21 mouse cellular contexts compared by ENCODE assay signal in genomic region chr16:93180213-93180612, GRCm38 (mm10).
"Had no signal": no experiment of that assay in that cellular context is flagged by ENCODE, and none has a peak within 500 bp of the region (broad histone marks: within the 10 kb centered on the region; RNA-seq: fewer than 3 reads in every experiment).

No protein-coding gene starts in this region.

- DNase-seq: kidney, adult 8-10 months; kidney, postnatal 10 days; kidney, postnatal 36 days; layer of hippocampus, postnatal 36 days; liver, embryonic 13.5 days; lung, adult 2 months; lung, postnatal 14 days; lung, postnatal 4 days; right cerebral cortex, adult 18-20 months; right cerebral cortex, postnatal 14 days; spleen, adult 18-20 months; thymus, postnatal 36 days had no signal

- ATAC-seq: midbrain, embryonic 13.5 days; midbrain, embryonic 16.5 days had no signal

- H3K4me2 ChIP-seq: kidney, embryonic 15.5 days; liver, embryonic 13.5 days; midbrain, embryonic 13.5 days; neural tube, embryonic 13.5 days; stomach, embryonic 15.5 days had no signal

- H3K9ac ChIP-seq: kidney, embryonic 15.5 days; liver, embryonic 13.5 days; midbrain, embryonic 13.5 days; neural tube, embryonic 13.5 days; stomach, embryonic 15.5 days had no signal

- H3K27ac ChIP-seq: kidney, embryonic 15.5 days; left cerebral cortex, adult 2 months; liver, embryonic 13.5 days; midbrain, embryonic 10.5 days; midbrain, embryonic 13.5 days; neural tube, embryonic 13.5 days; stomach, embryonic 15.5 days had no signal

- H3K27me3 ChIP-seq: kidney, embryonic 15.5 days; megakaryocyte, embryonic 14.5 days; midbrain, embryonic 13.5 days; neural tube, embryonic 13.5 days; stomach, embryonic 15.5 days had no signal

- H3K36me3 ChIP-seq: kidney, embryonic 15.5 days; liver, embryonic 13.5 days; midbrain, embryonic 10.5 days; midbrain, embryonic 13.5 days; neural tube, embryonic 13.5 days; stomach, embryonic 15.5 days had no signal

- H3K4me1 ChIP-seq: kidney, embryonic 15.5 days; midbrain, embryonic 10.5 days; midbrain, embryonic 13.5 days; neural tube, embryonic 13.5 days; stomach, embryonic 15.5 days had no signal

- H3K9me3 ChIP-seq: kidney, embryonic 15.5 days; liver, embryonic 13.5 days; midbrain, embryonic 10.5 days; midbrain, embryonic 13.5 days; neural tube, embryonic 13.5 days; stomach, embryonic 15.5 days had no signal

- H3K4me3 ChIP-seq: kidney, embryonic 15.5 days; left cerebral cortex, adult 2 months; liver, embryonic 13.5 days; megakaryocyte, embryonic 14.5 days; midbrain, embryonic 10.5 days; midbrain, embryonic 13.5 days; myocyte; neural tube, embryonic 13.5 days; stomach, embryonic 15.5 days had no signal
